Mouse (Mus musculus) liver, embryonic 11.5 days (tissue): ENCODE results near the gene Frmd4a. TPM values are rescaled to one million over a fixed set of nuclear protein-coding genes. Genes with fewer than 3 reads are reported as not detected.

Experiments
- ATAC-seq: fragments of 200-750 bp; cut with Nextera tagmentation; replicated peaks from 2 replicates; pipeline ENCODE4 v1.8.0; 2017; ENCODE audit warnings: moderate number of reproducible peaks, mild to moderate bottlenecking, moderate TSS enrichment, moderate library complexity; ENCODE audit not compliant: low FRiP score
- DNase-seq: peaks from one replicate; pipeline ENCODE4 v3.0.0-alpha.2; 2017; ENCODE audit warnings: low spot score
- H3K27ac ChIP-seq: fragments of 300-500 bp; sonication (generic); 2 replicates; pipeline ENCODE4 v1.5.1; 2014; ENCODE audit warnings: mild to moderate bottlenecking, low read depth, low read length, control low read depth
- H3K27me3 ChIP-seq: fragments of 300-500 bp; sonication (generic); replicated peaks from 2 replicates; pipeline ENCODE4 v1.6.1; 2014; ENCODE audit warnings: low read length, mixed read lengths; ENCODE audit not compliant: control insufficient read depth, insufficient read depth
- H3K36me3 ChIP-seq: fragments of 300-500 bp; sonication (generic); 2 replicates; pipeline ENCODE4 v1.6.1; 2014; ENCODE audit warnings: mild to moderate bottlenecking, low read length, moderate library complexity, mixed read lengths; ENCODE audit not compliant: control insufficient read depth, insufficient read depth
- H3K4me1 ChIP-seq: fragments of 300-500 bp; sonication (generic); replicated peaks from 2 replicates; pipeline ENCODE4 v1.6.1; 2014; ENCODE audit warnings: low read length, mixed read lengths; ENCODE audit not compliant: control insufficient read depth, insufficient read depth
- H3K4me2 ChIP-seq: fragments of 300-500 bp; sonication (generic); 2 replicates; pipeline ENCODE4 v1.6.1; 2014; ENCODE audit warnings: mild to moderate bottlenecking, control low read depth, moderate library complexity
- H3K4me3 ChIP-seq: fragments of 300-500 bp; sonication (generic); 2 replicates; pipeline ENCODE4 v1.5.1; 2014; ENCODE audit warnings: low read depth, low read length, control low read depth
- H3K9ac ChIP-seq: fragments of 300-500 bp; sonication (generic); 2 replicates; pipeline ENCODE4 v1.6.1; 2014; ENCODE audit warnings: low read depth, low read length, control low read depth
- H3K9me3 ChIP-seq: fragments of 300-500 bp; sonication (generic); 2 replicates; pipeline ENCODE4 v1.6.1; 2016; ENCODE audit warnings: low read length, inconsistent platforms, mixed read lengths; ENCODE audit not compliant: control insufficient read depth
- WGBS: fragments of 180-500 bp; shearing (Covaris S2); extraction: QIAGEN DNeasy Blood & Tissue Kit; methylation state at CpG from one replicate; pipeline ENCODE4 v1.1.7; 2014; 5-methylcytosine and 5-hydroxymethylcytosine counted together
- polyA plus RNA-seq: library from polyadenylated mRNA; unstranded; fragments of >200 nt; fragmentation: Nextera tagmentation; extraction: Ambion mirVana; gene quantifications from 2 replicates; pipeline ENCODE4 v1.2.1, GENCODE M21; 2014

Gene Frmd4a
- polyA plus RNA-seq, 1 experiment from 2014 or later = 18.6 TPM

GRCm38 (mm10) chr2:4260324-4261058 is 243.0 kb downstream of the Frmd4a start:
- H3K9ac ChIP-seq = no peak overlapping the region
- H3K9me3 ChIP-seq = no peaks in the 10 kb centered on the region; the same call in 1 of the 2 replicates
- ATAC-seq = no peak
- H3K4me1 ChIP-seq = no peaks in the 10 kb centered on the region
- no peak for DNase-seq
- H3K4me3 ChIP-seq = no peak overlapping the region
- WGBS = 44% methylated on average over 10 of the region's 10 CpGs
- H3K36me3 ChIP-seq = no peaks in the 10 kb centered on the region
- no peak overlapping the region for H3K4me2 ChIP-seq
- H3K27me3 ChIP-seq = no peaks in the 10 kb centered on the region
- no peak overlapping the region for H3K27ac ChIP-seq

DNA sequence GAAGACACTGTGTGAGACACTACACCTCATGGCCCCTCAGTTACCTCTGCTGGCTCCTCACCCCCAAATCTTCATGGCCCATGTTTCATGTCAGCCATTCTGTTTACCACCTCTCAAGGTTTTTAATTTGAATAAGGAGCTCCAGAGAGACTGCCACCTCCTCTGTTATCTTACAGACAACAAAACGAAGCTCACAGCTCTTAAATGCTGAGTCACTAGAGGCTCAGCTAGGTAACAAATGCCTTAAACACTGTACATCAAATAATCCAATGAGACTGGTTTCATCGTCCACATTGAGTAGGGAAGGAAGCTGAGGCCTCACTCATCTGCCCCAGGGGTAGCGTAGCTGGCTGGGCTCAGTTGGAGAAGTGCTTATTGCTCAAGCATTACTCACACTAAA is 245.2 kb downstream of the Frmd4a start:
- 61% methylated on average over 3 of the region's 3 CpGs for WGBS
- Histone ChIP-seq H3K4me3 (no peak overlapping the region), H3K27ac (no peak overlapping the region), H3K4me2 (no peak overlapping the region), H3K27me3 (no peaks in the 10 kb centered on the region), H3K9me3 (no peaks in the 10 kb centered on the region; the same call in 1 of the 2 replicates), H3K4me1 (no peaks in the 10 kb centered on the region), H3K9ac (no peak overlapping the region), H3K36me3 (no peaks in the 10 kb centered on the region)
- DNase-seq (no peak), ATAC-seq (no peak)

DNA sequence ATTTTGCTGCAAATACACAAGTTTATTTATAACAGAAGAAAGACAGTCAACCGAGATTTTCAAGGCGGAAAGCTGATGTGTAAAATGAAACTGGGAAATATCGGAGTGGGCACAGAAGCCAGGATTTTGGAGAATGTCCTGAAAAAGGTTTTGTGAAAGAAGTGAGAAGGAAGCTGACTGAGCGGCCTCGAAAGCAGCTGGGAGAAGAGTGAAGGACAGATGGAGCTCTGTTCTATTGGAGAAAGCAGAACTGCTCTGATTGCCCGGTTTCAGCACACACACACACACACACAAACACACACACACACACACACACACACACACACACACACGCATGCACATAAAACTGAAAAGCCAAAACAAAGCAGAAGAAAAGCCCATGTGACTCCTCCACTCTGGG is 249.9 kb downstream of the Frmd4a start:
- DNase-seq (no peak), ATAC-seq (no peak)
- Histone ChIP-seq H3K9ac (no peak overlapping the region), H3K27me3 (no peaks in the 10 kb centered on the region), H3K4me3 (no peak overlapping the region), H3K27ac (no peak overlapping the region), H3K4me2 (no peak overlapping the region), H3K9me3 (no peaks in the 10 kb centered on the region), H3K36me3 (no peaks in the 10 kb centered on the region), H3K4me1 (no peaks in the 10 kb centered on the region)
- WGBS = 79% methylated on average over 7 of the region's 7 CpGs

DNA sequence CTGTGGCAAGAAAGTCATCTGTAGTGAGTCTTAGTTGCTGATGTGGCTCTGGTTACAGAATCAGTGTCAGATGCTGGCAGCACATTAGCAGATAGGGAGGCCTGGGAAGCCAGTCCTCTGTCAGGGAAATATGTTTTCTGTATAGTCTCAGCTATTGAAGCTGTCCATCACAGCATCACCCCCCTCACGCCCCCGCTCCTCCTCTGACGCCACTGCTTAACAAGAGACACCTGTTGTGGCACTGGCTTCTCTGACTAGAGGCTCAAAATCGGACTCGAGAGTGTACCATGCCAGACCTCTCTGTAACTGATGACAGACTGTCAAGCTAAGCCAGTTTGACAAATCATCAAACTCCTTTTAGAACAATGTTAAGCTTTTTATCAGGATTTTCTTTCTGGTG is 265.3 kb downstream of the Frmd4a start:
- DNase-seq (no peak), ATAC-seq (no peak)
- H3K4me1 ChIP-seq = no peaks in the 10 kb centered on the region
- 55% methylated on average over 5 of the region's 5 CpGs for WGBS
- no peak overlapping the region for H3K27ac ChIP-seq
- no peak overlapping the region for H3K4me3 ChIP-seq
- no peak overlapping the region for H3K9ac ChIP-seq
- H3K4me2 ChIP-seq = no peak overlapping the region
- no peaks in the 10 kb centered on the region for H3K27me3 ChIP-seq
- no peaks in the 10 kb centered on the region for H3K36me3 ChIP-seq
- no peaks in the 10 kb centered on the region for H3K9me3 ChIP-seq

GRCm38 (mm10) chr2:4285693-4286291 is 268.3 kb downstream of the Frmd4a start:
- H3K27me3 ChIP-seq = no peaks in the 10 kb centered on the region
- no peak for ATAC-seq
- 43% methylated on average over 4 of the region's 4 CpGs for whole genome bisulfite sequencing
- no peak overlapping the region for H3K9ac ChIP-seq
- H3K4me2 ChIP-seq = no peak overlapping the region
- H3K36me3 ChIP-seq = no peaks in the 10 kb centered on the region
- no peak overlapping the region for H3K4me3 ChIP-seq
- no peak for DNase-seq
- no peaks in the 10 kb centered on the region for H3K9me3 ChIP-seq
- no peak overlapping the region for H3K27ac ChIP-seq
- no peaks in the 10 kb centered on the region for H3K4me1 ChIP-seq

GRCm38 (mm10) chr2:4286390-4286901 is 268.9 kb downstream of the Frmd4a start:
- no peaks in the 10 kb centered on the region for H3K9me3 ChIP-seq
- H3K4me2 ChIP-seq = no peak overlapping the region
- no peak overlapping the region for H3K9ac ChIP-seq
- H3K36me3 ChIP-seq = no peaks in the 10 kb centered on the region
- no peaks in the 10 kb centered on the region for H3K4me1 ChIP-seq
- 53% methylated on average over 8 of the region's 8 CpGs for WGBS
- H3K4me3 ChIP-seq = no peak overlapping the region
- ATAC-seq = no peak
- no peaks in the 10 kb centered on the region for H3K27me3 ChIP-seq
- no peak overlapping the region for H3K27ac ChIP-seq
- DNase-seq = no peak

DNA sequence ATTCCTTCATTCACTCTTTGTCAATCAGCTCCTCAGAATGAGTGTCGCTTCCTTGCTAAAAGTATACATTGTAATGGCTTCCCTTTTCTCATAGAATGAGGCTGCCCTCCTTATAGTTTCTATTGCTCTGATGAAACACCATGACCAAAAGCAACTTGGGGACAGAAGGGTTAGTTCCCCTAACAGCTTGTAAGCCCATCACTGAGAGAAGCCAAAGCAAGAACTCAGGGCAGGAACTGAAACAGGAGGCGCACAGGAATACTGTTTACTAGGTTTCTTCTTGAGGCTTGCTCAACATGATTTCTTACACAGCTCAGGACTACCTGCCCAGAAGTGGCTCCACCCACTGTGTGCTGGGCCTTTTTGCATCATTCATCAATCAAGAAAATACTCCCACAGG is 273.0 kb downstream of the Frmd4a start:
- WGBS = 82% methylated on average over 2 of the region's 2 CpGs

DNA sequence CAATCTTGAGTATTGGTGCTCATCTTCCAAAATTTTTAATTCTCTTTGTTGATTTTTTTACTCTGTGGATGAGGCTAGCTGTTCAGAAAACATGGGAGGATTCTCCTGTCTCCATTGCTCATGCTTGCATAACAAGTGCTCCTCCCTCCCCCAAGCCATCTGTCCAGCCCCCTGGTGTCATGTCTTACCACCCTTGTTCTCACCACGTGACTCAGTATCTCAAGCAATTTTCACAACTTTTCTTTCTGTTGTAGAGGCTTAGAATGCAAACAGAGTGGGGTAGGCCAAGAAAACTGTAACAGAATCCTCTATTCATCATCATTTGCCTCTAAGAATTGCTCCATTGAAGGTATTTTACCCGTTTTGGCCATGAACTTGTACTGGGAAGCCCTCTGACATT is 273.6 kb downstream of the Frmd4a start:
- no peak overlapping the region for H3K4me2 ChIP-seq
- no peak overlapping the region for H3K9ac ChIP-seq
- no peaks in the 10 kb centered on the region for H3K36me3 ChIP-seq
- no peak for ATAC-seq
- no peak overlapping the region for H3K27ac ChIP-seq
- H3K4me3 ChIP-seq = no peak overlapping the region
- H3K27me3 ChIP-seq = no peaks in the 10 kb centered on the region
- no peak for DNase-seq
- WGBS = 54% methylated on average over 2 of the region's 2 CpGs
- H3K4me1 ChIP-seq = 0 out of 2 replicates have a peak, but pooled peaks cover under 1% of the 10 kb centered on the region
- H3K9me3 ChIP-seq = no peaks in the 10 kb centered on the region

More for the DNA sequence above, 273.0 kb downstream of the Frmd4a start:
- Histone ChIP-seq H3K9me3 (no peaks in the 10 kb centered on the region), H3K9ac (no peak overlapping the region), H3K4me2 (no peak overlapping the region), H3K4me3 (no peak overlapping the region), H3K27me3 (no peaks in the 10 kb centered on the region), H3K36me3 (no peaks in the 10 kb centered on the region), H3K4me1 (no peaks in the 10 kb centered on the region), H3K27ac (no peak overlapping the region)
- DNase-seq (no peak), ATAC-seq (no peak)

DNA sequence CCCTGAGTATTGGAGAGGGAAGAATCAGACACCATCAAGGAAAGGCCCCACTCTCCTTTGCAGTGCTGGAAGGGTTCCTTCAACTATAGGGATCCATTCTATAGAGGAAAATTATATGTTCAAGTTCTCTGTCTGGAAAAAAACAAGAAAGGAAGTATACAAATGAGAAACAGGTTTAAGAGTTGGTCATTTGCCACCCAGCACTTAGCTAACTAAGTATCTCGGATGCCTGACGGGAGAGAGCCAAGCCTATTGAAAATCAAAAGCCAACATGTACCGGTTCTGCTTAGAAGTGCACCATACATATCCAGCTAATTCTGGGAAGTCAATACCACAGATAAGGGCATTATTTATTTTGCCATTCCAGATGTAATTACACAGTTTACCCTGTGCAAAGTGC is 274.2 kb downstream of the Frmd4a start:
- ATAC-seq (no peak), DNase-seq (no peak)
- no peak overlapping the region for H3K4me2 ChIP-seq
- WGBS = 88% methylated on average over 3 of the region's 3 CpGs
- H3K9ac ChIP-seq = no peak overlapping the region
- no peak overlapping the region for H3K27ac ChIP-seq
- H3K4me1 ChIP-seq = 0 out of 2 replicates have a peak, but pooled peaks cover 2% of the 10 kb centered on the region
- H3K9me3 ChIP-seq = no peaks in the 10 kb centered on the region
- no peaks in the 10 kb centered on the region for H3K27me3 ChIP-seq
- no peaks in the 10 kb centered on the region for H3K36me3 ChIP-seq
- no peak overlapping the region for H3K4me3 ChIP-seq
